Mouse (Mus musculus): ENCODE measurements around the gene Adgrb3.

Adgrb3 gene

DNA sequence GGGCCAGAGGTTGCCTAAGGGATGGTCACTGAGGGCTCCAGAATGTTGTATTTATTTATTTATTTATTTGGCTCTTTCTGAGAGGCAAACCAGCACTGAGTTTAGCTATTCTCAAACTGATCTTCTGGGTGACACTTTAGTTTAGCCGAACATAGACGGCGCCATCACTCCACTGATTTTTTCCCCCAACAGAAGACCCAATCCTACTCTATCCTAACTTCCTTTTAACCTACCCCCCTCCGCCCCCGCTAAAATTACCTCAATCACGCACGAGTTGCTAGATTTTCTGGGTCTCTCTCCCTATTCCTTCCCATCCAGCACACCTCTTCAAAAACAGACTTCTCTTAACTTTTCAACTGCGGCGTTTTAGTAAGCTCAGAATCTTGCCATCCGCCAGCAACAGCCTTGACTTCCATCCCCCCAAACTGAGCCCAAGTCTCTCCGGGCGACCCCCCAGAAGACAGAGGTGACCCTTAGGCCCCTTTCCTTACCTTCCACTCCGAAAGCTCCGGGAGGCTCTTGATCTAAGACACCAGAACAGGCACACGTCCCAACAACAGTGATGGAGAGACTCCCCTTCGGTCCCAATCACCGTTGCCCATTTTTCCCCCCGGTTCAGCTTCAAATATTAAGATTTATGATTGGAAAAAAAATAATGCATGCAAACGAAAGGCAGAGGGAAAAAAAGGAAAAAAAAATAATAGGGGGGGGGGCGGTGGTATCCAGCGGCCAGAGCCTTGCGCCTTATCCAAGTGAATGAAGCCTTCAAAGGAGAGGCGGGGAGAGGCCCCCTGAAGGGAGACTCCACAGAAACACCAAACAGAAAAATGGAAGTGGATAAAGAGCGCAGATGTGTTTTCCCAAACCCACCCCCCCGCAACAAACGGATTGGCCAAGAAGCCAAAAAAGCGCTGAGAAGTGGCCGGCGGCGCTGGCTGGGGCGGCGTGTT lies at the start of gene Adgrb3:
TSS of gene Adgrb3 (minus strand) at position 737 of the 950 bp plus-strand sequence.
- no peak for DNase-seq (ENCODE audit: low spot score in 2 of 2)

DNA sequence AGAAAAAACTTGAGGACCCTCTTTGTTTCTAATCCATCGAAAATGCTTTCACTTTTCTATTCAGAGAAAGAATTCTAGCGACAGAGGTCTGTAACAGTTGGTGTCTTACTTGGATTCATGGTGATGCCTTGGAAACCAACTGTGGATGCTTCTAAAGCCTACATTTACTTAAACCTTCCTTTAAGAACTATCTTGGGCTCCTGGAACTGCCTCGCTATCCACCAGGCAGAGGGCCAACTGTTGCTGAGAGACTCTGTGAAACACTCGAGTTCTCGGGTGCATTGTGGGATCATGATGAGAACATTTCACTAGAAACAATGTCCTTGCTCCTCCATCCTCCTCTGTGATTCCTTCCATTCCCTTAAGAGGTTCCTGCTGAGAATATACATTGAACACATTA lies 48.0 kb upstream of the Adgrb3 start:
- DNase-seq (ENCODE audit: low spot score in 2 of 2), result no peak

DNA sequence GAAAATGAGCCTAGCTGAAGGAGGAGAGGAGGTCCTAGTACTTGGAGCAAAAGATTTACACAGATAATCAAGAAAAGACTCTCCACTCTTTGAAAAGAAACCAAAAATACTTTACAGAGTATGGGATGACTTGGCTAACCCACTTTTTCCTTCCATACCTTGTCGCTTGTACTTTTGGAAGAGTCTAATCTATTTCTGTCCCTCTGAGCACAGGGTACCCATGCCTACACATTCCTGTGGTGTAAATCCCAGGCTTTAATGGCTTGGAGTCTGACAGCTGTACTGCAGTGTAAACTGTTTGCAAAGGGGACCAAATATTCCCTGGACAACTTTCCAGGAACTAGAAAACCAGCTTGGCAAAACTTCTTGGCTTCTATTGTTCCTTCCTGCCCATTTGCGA lies 28.0 kb upstream of the Adgrb3 start:
- no peak for DNase-seq (ENCODE audit: low spot score in 2 of 2)

DNA sequence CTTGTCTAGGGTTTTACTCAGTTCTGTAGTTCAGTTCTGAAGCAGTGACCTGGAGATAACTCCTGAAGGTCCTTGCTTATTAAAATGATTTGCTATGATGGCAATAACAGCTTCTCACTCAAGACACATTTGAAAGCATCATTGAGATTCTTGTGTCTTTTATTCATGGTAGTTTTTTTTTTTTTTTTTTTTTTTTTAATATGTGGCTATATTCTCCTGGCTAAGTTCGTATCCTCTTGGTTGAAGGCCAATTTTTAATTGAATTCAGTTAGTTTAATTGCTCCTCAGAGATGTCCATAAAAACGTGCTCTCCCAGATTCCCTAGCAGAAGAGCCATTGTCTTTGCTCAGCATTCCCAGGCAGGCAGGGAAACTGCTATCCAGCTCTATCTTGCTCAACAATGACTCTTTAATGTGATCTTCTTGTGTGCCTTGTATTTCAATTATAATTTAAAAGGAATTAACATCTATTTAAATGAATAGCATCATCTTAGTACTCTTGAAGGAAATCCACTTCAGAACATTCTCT lies 25.0 kb upstream of the Adgrb3 start:
- DNase-seq (ENCODE audit: low spot score in 2 of 2), result no peak

DNA sequence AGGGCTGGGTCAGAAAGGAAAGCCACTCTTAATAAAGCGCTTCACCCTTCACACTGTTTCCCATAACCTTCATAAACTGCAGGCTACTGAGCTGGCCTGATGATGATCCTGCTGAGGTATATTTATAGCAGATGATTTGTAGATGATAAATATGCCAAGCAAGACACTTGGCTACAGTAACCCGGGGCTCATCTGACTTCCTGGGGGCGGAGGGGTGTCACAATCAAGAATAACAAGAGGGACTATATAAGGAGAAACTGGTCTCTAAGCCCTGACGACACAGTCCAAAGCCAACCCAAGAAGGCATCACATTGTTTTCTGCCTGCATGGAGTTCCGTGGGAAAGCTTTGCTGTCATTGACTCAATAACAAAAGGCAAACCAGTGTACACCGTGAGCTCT lies 2.8 kb upstream of the Adgrb3 start:
- DNase-seq (ENCODE audit: low spot score in 2 of 2), result no peak

DNA sequence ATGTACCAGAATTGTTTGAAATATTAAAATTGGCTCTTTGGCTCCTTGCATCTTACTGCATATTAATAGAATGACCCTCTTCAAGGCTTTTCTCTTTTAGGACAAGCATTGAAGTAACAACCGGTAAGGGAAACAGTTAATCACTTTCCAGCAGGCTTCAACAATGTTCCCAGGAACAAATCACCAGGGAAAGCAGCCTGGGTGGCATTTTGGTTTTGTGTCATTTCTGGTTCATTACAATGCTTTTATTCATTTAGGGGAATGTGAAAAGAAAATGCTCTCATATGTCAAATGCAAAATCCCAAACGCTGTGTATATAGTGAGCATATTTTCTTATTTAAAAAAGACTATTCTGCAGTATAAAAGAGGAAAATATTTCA lies 2.0 kb upstream of the Adgrb3 start:
- no peak for DNase-seq (ENCODE audit: low spot score in 2 of 2)

DNA sequence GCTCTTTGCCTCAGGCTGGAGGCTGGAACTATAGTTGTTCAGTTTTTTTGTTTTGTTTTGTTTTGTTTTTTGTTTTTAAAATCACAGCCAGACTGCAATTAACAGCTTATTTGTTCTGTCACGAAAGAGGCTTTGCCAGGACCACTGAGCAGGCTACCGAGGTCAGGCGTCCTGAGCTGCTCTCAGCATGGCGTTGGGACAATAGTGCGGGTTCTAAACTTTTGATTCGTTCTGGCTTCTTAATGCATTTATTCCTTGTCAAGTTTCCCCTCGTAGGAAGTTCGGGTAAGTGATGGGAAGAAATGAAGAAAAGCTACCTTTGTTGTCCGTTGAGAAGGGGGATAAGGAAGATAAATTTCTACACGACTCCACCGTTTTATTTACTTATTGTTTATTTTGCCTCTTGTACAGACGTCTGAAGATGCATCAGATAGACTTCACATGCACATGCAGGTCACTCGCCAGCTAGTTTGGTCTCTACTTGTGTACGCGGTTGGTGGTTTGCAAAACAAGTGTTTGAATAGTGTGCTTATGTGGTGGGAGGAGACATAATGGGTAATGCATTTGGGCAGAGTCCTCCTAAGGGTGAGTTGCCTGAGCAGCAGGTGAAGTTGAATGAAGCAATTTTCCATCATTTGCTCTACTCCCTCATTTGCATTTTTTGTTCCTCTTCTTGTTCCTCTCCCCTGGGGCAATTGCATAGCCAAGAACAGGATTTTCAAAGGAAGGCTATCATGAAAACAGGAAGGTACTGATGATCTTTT lies 1.4 kb upstream of the Adgrb3 start:
- DNase-seq (ENCODE audit: low spot score in 2 of 2), result no peak

DNA sequence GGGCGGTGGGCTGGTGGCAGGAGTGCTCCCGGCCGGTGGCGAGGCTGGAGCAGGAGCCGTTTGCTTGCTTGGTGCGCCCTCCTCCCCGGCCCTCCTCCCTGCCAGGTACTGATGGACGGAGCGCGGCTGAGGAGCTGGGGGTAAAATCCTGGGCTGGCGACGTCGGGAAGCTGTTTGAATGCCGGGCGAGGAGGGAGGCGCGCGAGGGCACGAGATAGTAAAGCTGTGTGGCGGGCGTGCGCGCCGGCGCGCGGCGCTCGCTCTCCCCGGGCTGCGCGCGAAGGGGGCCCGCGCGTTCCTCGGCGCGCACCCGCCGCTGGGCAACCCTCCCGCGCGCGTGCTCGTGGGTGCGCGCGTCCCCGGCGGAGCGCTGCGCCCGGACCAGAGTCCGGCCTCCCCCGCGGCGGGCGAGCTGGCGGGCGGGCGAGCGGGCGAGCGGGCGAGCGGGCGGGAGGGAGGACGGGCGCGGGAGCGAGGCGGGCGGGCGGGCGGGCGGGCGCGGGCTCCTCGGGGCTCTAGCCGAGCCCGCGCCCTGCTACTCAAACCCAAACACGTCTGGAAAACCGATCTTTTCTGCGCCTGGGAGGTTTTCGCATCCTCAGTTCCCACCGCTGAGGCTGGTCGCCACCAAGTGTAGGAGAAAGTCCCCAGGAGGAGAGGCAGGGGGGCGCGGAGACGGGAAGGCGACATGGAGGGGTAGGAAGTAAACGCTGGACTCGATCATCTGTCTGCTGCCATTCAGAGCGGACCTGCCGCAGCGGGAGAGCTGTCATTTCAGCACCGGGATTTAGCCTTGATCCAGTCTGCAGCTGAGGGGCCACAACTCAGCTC lies 629 bp upstream of the Adgrb3 start:
- no peak for DNase-seq (ENCODE audit: low spot score in 2 of 2)

DNA sequence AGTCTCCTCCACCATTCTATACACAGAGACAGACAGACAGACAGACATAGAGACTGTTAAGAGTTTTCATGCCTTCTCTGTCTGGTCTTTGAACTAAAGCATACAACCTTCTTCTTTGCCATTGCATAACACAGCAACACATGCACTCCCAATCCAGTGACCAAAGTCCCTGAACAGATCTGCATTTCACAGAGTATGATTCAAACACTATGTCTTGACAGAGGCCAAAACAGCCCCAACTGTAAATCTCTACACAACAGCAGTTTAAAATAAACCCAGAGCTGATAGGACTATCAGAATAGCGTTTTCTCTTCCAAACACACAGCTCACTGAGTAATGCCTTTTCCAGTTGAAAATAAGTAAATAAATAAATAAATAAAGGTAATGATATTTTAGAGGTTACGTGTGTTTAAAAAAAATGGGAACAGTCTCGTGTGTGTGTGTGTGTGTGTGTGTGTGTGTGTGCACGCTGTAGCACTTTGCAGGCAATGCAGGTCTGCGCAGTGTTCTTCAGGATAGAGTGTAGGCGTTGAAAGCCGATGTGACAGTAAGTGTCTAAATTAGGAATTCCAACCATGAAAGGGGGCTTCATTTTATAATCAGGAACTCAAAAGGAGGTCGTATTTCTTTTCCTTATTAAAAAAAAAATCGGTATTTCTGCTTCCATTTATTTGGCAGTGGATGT lies 1.3 kb downstream of the Adgrb3 start:
- DNase-seq (ENCODE audit: low spot score in 2 of 2), result no peak

DNA sequence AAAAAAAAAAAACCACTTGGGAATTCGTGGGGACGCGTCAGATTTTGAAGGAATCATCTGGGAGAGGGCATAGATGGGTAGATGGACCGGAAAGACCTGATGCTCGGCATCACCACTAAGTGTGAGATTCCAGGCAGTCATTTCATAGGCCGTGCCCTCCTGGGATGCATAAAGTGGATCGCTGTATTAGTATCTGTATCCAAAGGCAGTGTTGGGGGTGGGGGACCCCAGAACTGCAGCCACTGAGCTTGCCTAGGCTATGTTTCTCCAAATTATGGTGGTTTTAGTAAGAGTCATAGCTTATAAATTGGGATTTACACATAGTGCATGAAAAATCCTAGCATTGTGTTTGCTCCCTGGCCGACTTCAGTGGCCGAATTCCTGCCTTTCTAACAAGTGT lies 2.1 kb downstream of the Adgrb3 start:
- DNase-seq (ENCODE audit: low spot score in 2 of 2), result no peak

DNA sequence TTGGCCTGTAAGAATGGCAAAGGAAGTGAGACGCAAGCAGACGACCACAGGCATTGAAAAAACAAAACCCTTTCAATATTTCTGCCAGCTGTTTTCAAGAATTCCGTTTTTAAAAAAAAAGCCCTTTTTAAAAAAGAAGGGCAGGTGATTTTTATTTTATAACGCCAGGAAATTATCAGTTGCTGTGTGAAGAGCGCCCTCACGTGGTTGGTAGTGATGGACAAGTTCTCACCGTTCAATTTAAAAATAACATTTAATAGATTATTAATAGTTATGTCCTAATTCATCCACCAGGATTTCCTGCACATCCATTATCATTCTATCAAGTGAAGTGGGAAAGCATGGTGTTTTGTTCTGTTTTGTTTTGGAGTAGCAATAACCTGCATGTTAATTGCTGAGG lies 2.7 kb downstream of the Adgrb3 start:
- no peak for DNase-seq (ENCODE audit: low spot score in 2 of 2)

DNA sequence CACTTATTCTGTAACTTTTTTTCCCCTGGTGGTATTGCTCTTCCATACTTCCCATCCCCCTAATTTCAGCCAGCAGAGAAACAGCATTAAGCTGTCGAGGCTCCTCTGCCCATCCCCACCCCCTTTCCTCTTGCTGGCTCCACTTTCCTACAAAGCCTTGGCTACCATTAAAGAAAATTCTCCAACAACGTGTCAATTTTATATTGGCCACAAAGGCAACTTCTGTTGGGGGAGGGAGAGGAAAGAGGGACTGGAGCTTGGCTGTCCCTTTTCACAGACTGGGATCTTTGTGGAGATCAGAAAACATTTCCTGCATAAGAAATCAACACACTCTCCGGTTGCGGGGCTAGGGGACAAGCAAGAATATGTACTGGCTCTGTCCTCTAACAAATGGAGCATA lies 4.9 kb downstream of the Adgrb3 start:
- no peak for DNase-seq (ENCODE audit: low spot score in 2 of 2)

DNA sequence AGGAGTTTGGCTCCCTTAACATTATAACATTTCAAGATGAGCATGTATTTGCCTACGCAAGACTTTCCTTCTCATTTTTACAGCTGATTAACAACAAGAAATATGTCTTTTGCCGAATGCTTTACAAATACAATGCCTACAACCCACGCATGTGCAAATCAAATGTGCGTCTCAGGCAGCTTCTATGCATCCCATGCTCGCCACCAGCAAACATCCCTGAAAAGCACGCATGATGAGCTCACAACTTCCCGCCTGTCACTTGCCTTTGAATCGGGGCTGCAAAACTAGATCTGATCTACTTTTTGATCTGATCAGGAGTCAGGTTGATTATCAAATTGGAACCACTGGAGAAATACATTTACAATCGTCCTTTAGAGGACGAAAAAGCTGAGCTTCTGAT lies 5.5 kb downstream of the Adgrb3 start:
- no peak for DNase-seq (ENCODE audit: low spot score in 2 of 2)

DNA sequence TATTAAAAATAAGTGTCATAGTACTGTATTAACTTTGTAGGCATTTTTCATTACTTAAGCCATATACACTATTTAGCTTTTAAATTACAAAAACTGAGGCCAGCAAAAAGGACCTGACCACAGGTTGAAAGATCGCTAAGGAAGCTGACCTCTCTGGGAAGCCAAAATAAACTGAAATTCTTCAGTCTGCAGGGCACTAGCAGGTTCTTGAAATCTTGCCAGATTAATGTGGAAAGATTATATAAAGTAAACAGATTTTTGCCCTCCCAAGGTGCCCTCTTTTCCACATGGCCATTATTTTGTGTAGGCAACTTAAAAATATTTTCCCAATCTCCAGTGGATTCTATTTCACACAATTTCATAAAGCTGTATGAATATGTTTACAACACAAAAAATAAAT lies 14.0 kb downstream of the Adgrb3 start:
- no peak for DNase-seq (ENCODE audit: low spot score in 2 of 2)

DNA sequence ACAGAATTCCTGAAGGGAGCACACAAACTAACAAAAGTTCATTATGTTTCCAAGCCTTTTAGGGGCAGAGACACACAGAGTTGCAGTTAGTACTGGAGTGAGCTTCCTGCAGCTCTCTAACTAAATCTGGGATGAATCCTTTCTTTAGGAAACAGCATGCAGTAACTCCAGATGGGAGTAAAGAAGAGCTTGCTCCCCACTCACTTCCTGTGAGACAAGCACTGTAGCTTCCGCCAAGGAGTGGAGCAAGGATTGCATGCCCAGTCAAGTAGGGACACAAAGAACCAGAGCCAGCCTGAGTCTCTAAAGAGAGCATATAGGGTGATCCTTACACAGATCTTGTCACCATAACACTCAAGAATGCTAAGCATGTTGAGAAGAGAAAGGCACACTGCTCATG lies 50.7 kb downstream of the Adgrb3 start:
- DNase-seq (ENCODE audit: low spot score in 2 of 2), result no peak

DNA sequence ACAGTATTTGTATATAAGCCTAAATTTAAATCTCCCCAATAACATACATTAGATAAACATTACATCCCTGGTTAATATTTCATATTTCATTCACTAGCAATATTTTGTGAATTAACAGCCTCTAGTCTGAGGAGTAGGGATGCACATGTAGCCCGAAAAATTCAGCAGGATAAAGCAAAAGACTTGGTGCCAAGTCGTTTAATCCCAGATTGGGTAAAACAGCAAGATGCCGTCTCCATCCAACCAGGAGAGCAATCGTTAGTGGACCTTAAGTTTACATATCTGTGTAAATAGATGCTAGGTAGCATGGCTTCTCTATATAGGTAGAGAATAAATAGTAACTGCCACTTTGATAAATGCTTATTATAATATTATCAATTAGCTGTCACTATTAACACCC lies 52.0 kb downstream of the Adgrb3 start:
- DNase-seq (ENCODE audit: low spot score in 2 of 2), result no peak

DNA sequence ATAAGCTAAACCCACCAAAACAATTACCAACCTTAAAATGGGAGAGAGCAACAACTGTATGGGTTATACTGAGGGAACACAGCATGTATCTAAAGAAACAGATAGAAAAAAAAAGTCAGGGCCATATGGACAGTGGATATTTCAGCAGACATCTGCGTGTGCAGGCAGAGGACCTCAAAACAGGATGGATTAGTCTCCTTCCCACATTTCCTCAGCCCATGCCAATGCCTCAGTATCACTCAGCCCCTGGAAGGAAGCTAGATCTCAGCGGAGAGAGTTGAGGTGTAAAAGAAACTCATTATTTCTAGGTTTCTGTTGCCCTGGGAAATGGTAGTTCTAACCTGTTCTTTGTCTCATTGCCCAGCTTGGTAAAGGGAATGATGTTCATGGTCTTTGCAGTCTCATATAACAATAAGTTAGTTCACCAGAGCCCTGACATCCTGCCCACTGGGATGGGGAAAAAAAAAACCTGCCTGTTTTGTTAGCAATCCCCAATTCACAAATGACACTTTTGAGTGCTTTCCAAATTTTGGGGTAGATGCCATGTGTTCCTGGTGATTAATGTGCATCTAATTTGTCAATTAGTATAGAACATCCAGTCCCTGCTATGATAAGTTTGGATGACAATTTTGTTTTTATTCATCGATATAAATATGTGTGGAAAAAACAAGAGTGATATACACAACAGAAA lies 53.9 kb downstream of the Adgrb3 start:
- DNase-seq (ENCODE audit: low spot score in 2 of 2), result no peak

DNA sequence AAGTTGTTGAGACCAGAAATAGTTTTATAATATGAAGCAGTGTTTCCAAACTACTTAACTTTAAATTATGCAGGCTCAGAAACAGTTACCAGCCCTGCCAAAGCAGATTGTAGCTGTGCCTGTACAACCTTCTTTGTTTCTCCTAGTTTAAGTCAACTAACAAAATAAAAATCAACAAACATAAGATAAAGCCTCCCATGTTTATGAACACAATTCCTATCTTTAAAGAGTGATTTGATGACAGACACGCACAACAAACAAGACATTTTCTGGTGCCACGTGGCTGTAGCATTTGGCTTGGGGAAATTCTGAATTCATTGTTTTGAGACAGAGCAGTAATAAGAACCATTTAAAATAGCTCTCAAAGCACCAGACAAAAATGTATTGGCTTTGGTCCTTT lies 60.5 kb downstream of the Adgrb3 start:
- DNase-seq (ENCODE audit: low spot score in 2 of 2), result no peak

DNA sequence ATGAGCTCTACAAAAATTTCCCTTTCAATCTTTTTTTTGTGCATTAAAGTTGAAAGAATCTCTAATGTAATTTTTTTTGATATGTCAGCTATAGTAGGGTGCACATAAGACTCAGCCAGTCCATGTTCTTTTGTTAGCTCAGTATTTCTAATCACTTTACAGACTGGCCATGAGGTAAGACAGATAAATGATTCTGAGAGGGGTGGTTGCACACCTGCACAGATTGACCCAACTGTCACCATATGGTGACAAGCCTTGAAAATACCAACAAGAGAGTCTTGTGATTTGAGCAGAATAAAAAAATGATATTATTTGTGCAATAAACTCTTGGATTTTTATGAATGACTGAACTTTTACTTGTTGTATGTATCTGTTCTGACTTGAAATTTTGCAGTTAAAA lies 74.2 kb downstream of the Adgrb3 start:
- no peak for DNase-seq (ENCODE audit: low spot score in 2 of 2)

DNA sequence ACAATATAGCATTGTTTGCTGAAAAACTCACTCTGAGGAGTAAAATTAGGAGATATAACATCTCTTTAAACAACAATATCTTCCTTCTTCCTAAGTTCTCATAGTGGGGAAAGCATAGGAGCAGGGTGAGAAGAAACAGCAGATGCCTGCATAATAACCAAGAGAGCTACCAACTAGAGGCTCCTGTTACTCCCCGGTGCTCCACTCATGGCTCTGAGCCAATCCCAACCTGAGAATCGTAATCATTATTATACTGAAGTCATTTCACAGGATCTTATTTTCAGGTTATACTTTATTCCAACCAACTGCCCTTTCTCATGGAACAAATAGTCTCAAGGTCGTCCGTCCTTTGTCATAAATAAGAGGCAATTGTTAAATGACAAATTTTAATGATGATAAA lies 75.0 kb downstream of the Adgrb3 start:
- no peak for DNase-seq (ENCODE audit: low spot score in 2 of 2)

DNA sequence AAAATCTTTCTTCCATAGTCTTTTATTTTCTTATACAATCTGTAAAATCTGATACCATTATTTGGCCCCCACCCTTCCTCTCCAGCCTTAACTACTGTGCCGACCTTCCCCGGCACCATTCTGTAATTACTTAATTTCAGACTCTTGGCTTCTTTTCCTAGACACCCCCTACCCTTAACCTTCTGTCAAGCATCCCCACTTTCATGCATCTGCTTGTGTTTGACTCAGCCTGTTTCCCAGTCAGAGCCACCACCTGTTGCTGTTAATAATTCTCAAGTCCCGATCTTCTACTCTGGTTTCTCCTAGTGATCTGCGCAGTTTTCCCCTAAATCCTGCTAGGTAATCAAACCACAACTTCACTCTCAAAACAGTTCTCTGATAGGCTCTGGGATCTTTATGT lies 83.9 kb downstream of the Adgrb3 start:
- no peak for DNase-seq (ENCODE audit: low spot score in 2 of 2)
